Mouse (Mus musculus) C2C12 (cell line): ENCODE measurements around the gene Samd4.

Experiments used
- CEBPB ChIP-seq: IDR thresholded peaks from one replicate; pipeline ENCODE4 v1.6.1; 2011; ENCODE audit warnings: low read depth, mild to moderate bottlenecking, control low read depth, moderate library complexity
- CTCF ChIP-seq: IDR thresholded peaks from one replicate; pipeline ENCODE4 v1.5.1; 2011; ENCODE audit not compliant: control insufficient read depth, insufficient read depth, insufficient read length
- MYOG ChIP-seq: IDR thresholded peaks from one replicate; pipeline ENCODE4 v1.6.1; 2011; ENCODE audit not compliant: control insufficient read depth, insufficient read length; ENCODE audit errors: extremely low read depth
- USF1 ChIP-seq: IDR thresholded peaks from one replicate; pipeline ENCODE4 v1.6.1; 2011; ENCODE audit warnings: low read depth, mild to moderate bottlenecking, control low read depth, moderate library complexity

DNA sequence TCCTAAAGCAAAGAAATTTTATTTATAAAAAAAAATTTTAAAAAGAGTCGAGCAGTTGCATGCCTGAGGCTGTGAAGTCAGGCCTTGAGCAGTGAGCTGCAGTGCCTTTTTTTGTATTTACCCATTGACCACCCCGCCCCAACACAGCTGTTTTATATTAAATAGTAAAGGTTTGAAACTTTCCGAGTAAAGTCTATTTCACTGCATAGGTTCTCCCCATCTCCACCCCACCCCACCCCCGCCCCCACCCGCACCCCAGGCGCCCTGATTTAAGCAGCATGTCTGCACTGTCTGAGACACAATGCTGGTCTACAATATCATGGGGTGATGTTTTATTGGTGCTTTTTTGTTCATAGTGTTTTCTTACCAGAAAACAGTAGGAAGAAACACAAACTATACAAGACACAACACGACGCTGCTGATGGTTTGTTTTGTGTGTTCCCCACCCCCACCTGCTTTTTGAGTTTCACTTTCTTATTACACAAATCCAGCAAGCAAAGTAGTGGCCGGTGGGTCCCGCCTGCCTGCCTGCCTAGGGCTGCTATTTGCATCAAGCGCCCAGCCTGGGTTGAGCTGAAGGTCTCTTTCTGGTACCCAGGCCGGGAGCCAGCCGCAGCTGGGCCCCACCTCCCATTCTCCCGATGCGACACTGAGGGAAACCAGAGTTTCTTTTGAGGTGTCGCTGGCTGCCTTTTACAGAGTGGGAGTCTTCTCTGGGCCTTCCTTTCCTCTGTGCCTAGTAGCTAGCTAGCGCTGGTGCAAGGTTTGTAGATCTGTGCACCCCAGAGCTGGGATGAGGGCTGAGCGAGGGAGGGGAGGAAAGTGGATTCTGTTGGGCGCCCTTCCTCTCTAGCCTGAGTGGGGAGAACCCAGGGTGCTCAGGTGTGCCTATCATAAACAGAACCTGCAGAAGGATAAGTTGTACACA lies 221.9 kb downstream of the Samd4 start:
- TF ChIP-seq CTCF, result no peak
- TF ChIP-seq CEBPB, result no peak
- TF ChIP-seq MYOG, result no peak
- no peak for TF ChIP-seq USF1
